In genomic region chr16:94765129-94765528, GRCm38 (mm10) we compare ENCODE assay signal across 10 mouse cellular contexts.
A peak's percentile ranks its signal among the peaks of the same experiment; 100 is the strongest.
DNase-seq lines count a peak whose midpoint lies in the region; ATAC-seq lines count a peak whose summit lies in the region.
"Had no signal": no experiment of that assay in that cellular context is flagged by ENCODE, and none has a peak within 500 bp of the region (broad histone marks: within the 10 kb centered on the region; RNA-seq: fewer than 3 reads in every experiment).

No protein-coding gene starts in this region.

- no peak for DNase-seq in hindbrain, embryonic 11.5 days (ENCODE audit: low spot score)
- DNase-seq in neural tube, embryonic 10.5 days (ENCODE audit: extremely low spot score, low spot score): no peak
- DNase-seq in skeletal muscle tissue, adult 2 months (ENCODE audit: low read depth, low spot score): peak; percentile 26
- no peak for DNase-seq in layer of hippocampus, postnatal 36 days
- no peak for DNase-seq in layer of hippocampus, adult 9-11 months

- no peaks in the 10 kb centered on the region for H3K9me3 ChIP-seq in hindbrain, embryonic 13.5 days
- no peaks in the 10 kb centered on the region for H3K9me3 ChIP-seq in hindbrain, embryonic 11.5 days (ENCODE audit: control insufficient read depth, low read length)
- no peaks in the 10 kb centered on the region for H3K9me3 ChIP-seq in neural tube, embryonic 12.5 days
- H3K9me3 ChIP-seq in heart, embryonic 16.5 days (replicated peaks; ENCODE audit: control insufficient read depth, low read length): no peaks in the 10 kb centered on the region
- H3K9me3 ChIP-seq: liver, embryonic 15.5 days had no signal

- H3K4me2 ChIP-seq in hindbrain, embryonic 13.5 days: 0 out of 2 replicates have a peak overlapping the region, but pooled peaks have one; percentile 16
- H3K4me2 ChIP-seq in hindbrain, embryonic 11.5 days (replicated peaks; ENCODE audit: low read depth, low read length): no peak overlapping the region
- peak overlapping the region; percentile 10; the same call in 1 of the 2 replicates for H3K4me2 ChIP-seq in neural tube, embryonic 12.5 days (replicated peaks)
- H3K4me2 ChIP-seq in heart, embryonic 16.5 days (ENCODE audit: low read depth, low read length): peak overlapping the region; percentile 29
- H3K4me2 ChIP-seq: liver, embryonic 15.5 days had no signal

- H3K9ac ChIP-seq in hindbrain, embryonic 13.5 days: no peak overlapping the region
- no peak overlapping the region for H3K9ac ChIP-seq in hindbrain, embryonic 11.5 days (ENCODE audit: low read depth, low read length)
- peak overlapping the region; percentile 33; the same call in 1 of the 2 replicates for H3K9ac ChIP-seq in neural tube, embryonic 12.5 days
- H3K9ac ChIP-seq in heart, embryonic 16.5 days (ENCODE audit: low read length): peak overlapping the region; percentile 45
- H3K9ac ChIP-seq: liver, embryonic 15.5 days had no signal

- no peak overlapping the region for H3K27ac ChIP-seq in hindbrain, embryonic 13.5 days
- H3K27ac ChIP-seq in hindbrain, embryonic 11.5 days (ENCODE audit: low read depth, low read length): no peak overlapping the region
- H3K27ac ChIP-seq in neural tube, embryonic 12.5 days: no peak overlapping the region
- H3K27ac ChIP-seq in heart, embryonic 16.5 days (ENCODE audit: low read length): peak overlapping the region; percentile 94
- H3K27ac ChIP-seq: liver, embryonic 15.5 days had no signal

- no peak for ATAC-seq in hindbrain, embryonic 13.5 days (ENCODE audit: low FRiP score)
- ATAC-seq in hindbrain, embryonic 11.5 days (ENCODE audit: low FRiP score): no peak
- no peak for ATAC-seq in neural tube, embryonic 12.5 days (ENCODE audit: low FRiP score, low read depth)
- peak; percentile 94 for ATAC-seq in heart, embryonic 16.5 days (replicated peaks; ENCODE audit: extremely low read depth, insufficient read depth, low FRiP score)
- ATAC-seq: inflammation-experienced regulatory T-cells, adult 6 months had no signal

- H3K4me3 ChIP-seq in hindbrain, embryonic 13.5 days: no peak overlapping the region
- no peak overlapping the region for H3K4me3 ChIP-seq in hindbrain, embryonic 11.5 days (ENCODE audit: low read depth, low read length)
- H3K4me3 ChIP-seq in neural tube, embryonic 12.5 days: no peak overlapping the region
- H3K4me3 ChIP-seq in heart, embryonic 16.5 days (ENCODE audit: low read length): no peak overlapping the region
- H3K4me3 ChIP-seq: liver, embryonic 15.5 days had no signal

- H3K27me3 ChIP-seq in hindbrain, embryonic 13.5 days: no peaks in the 10 kb centered on the region
- H3K27me3 ChIP-seq in hindbrain, embryonic 11.5 days (ENCODE audit: control insufficient read depth, insufficient read depth, low read length): no peaks in the 10 kb centered on the region
- H3K27me3 ChIP-seq in neural tube, embryonic 12.5 days (replicated peaks): no peaks in the 10 kb centered on the region
- H3K27me3 ChIP-seq in heart, embryonic 16.5 days (ENCODE audit: control insufficient read depth, insufficient read depth, low read length): no peaks in the 10 kb centered on the region
- H3K27me3 ChIP-seq: liver, embryonic 15.5 days had no signal

- H3K4me1 ChIP-seq in hindbrain, embryonic 13.5 days (replicated peaks): peaks cover 11% of the 10 kb centered on the region; the same call in 1 of the 2 replicates
- no peaks in the 10 kb centered on the region for H3K4me1 ChIP-seq in hindbrain, embryonic 11.5 days (replicated peaks; ENCODE audit: control insufficient read depth, insufficient read depth, low read length)
- H3K4me1 ChIP-seq in neural tube, embryonic 12.5 days: peaks cover 5% of the 10 kb centered on the region; the same call in 1 of the 2 replicates
- H3K4me1 ChIP-seq in heart, embryonic 16.5 days (ENCODE audit: control insufficient read depth, insufficient read depth, low read length): peaks cover 10% of the 10 kb centered on the region
- H3K4me1 ChIP-seq: liver, embryonic 15.5 days had no signal

- WGBS in hindbrain, embryonic 13.5 days: 31% methylated on average over 8 of the region's 8 CpGs
- 51% methylated on average over 8 of the region's 8 CpGs for WGBS in hindbrain, embryonic 11.5 days
- 35% methylated on average over 8 of the region's 8 CpGs for WGBS in neural tube, embryonic 12.5 days
- WGBS in heart, embryonic 16.5 days: 16% methylated on average over 8 of the region's 8 CpGs

- no peaks in the 10 kb centered on the region for H3K36me3 ChIP-seq in hindbrain, embryonic 13.5 days
- H3K36me3 ChIP-seq in hindbrain, embryonic 11.5 days (ENCODE audit: control insufficient read depth, insufficient read depth, low read length): no peaks in the 10 kb centered on the region
- no peaks in the 10 kb centered on the region for H3K36me3 ChIP-seq in neural tube, embryonic 12.5 days
- H3K36me3 ChIP-seq in heart, embryonic 16.5 days (ENCODE audit: control insufficient read depth, insufficient read depth): no peaks in the 10 kb centered on the region
- H3K36me3 ChIP-seq: liver, embryonic 15.5 days had no signal

Comparison
In these comparisons a context has a peak if more than half of its experiments do, and no peak if none do; other contexts are left out.
1. H3K9ac ChIP-seq: peak in neural tube, embryonic 12.5 days (single experiment) and heart, embryonic 16.5 days (single experiment); none in hindbrain, embryonic 13.5 days (single experiment) and hindbrain, embryonic 11.5 days (single experiment).